Mouse (Mus musculus) erythroblast, embryonic 14.5 days (primary cell): ENCODE results near the gene Diablo.

ENCODE experiments used
- GATA1 ChIP-seq: IDR thresholded peaks from 2 replicates; pipeline ENCODE4 v1.6.1; 2012; ENCODE audit warnings: low read length, inconsistent platforms, mixed read lengths
- TAL1 ChIP-seq: IDR thresholded peaks from 3 replicates; pipeline ENCODE4 v1.6.1; 2012; ENCODE audit warnings: low read length, inconsistent platforms, mixed read lengths

DNA sequence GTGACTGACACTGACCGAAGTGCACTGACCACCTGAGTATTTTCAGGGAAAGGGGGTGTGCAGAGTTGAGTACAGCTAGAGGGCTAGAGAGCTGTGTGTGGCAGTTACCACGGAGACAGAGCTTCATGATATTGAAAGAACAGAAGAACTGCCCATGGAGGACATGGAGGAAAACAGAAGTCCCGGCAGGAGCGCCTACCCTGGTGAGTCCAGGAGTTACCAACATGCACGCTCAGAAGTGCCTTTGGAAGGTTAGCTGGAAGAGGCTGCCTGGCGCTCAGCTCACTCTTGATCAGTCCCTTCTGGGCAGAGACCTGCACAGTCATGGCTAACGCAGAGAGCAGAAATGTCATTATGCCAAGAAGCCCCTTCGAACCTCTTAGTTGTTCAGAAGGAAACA, 6.1 kb upstream of the Diablo start:
- TF ChIP-seq GATA1 (no peak), TAL1 (no peak)
